Comparison of ENCODE assay signal across 21 mouse cellular contexts in the genomic region with DNA sequence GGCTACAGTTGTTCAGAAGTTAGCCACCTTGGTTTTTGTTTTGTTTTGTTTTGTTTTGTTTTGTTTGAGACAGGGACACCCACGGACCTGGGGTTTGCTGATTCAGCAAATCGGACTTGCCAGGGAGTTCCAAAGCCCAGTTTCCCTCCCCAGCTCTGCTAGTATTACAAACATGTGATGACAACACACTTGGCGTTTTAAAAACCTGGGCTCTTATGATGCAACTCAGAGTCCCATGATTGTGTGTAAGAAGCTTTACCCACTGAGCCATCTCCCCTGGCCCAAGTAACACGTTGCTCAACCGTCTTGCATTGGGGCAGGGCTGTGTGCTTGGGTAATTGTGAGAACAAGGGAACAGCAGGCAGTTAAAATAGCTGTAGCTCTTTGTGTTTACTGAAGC.
DNase-seq lines count a peak whose midpoint lies in the region; ATAC-seq and TF ChIP-seq lines count a peak whose summit lies in the region.
"Had no signal": no experiment of that assay in that cellular context is flagged by ENCODE, and none has a peak within 500 bp of the region (broad histone marks: within the 10 kb centered on the region; RNA-seq: fewer than 3 reads in every experiment).

No protein-coding gene starts in this region.

- no peak overlapping the region for H3K4me3 ChIP-seq in embryonic facial prominence, embryonic 15.5 days (replicated peaks)
- no peak overlapping the region for H3K4me3 ChIP-seq in embryonic facial prominence, embryonic 10.5 days
- H3K4me3 ChIP-seq in ES-E14 (ENCODE audit: insufficient read depth in 1 of 2, low read depth in 1 of 2, low read length in 2 of 2, poor library complexity in 1 of 2, severe bottlenecking in 1 of 2) = no peak overlapping the region
- H3K4me3 ChIP-seq in left cerebral cortex, adult 2 months = no peak overlapping the region
- H3K4me3 ChIP-seq in midbrain, embryonic 14.5 days (replicated peaks; ENCODE audit: low read depth, low read length) = no peak overlapping the region
- H3K4me3 ChIP-seq: heart, embryonic 15.5 days; hindbrain, embryonic 12.5 days; intestine, embryonic 15.5 days; liver, embryonic 13.5 days; myocyte had no signal

- no peaks in the 10 kb centered on the region for H3K27me3 ChIP-seq in embryonic facial prominence, embryonic 15.5 days
- H3K27me3 ChIP-seq in embryonic facial prominence, embryonic 10.5 days (replicated peaks; ENCODE audit: low read depth, poor library complexity, severe bottlenecking) = no peaks in the 10 kb centered on the region
- no peaks in the 10 kb centered on the region for H3K27me3 ChIP-seq in midbrain, embryonic 14.5 days (ENCODE audit: control insufficient read depth, insufficient read depth, low read length)
- H3K27me3 ChIP-seq: heart, embryonic 15.5 days; hindbrain, embryonic 12.5 days; intestine, embryonic 15.5 days; liver, embryonic 13.5 days had no signal

- H3K4me1 ChIP-seq in embryonic facial prominence, embryonic 15.5 days = peaks cover 13% of the 10 kb centered on the region
- no peaks in the 10 kb centered on the region for H3K4me1 ChIP-seq in embryonic facial prominence, embryonic 10.5 days
- H3K4me1 ChIP-seq in ES-E14 (ENCODE audit: control insufficient read depth in 2 of 2, insufficient read depth in 2 of 2, low read length in 2 of 2, poor library complexity in 1 of 2) = peaks cover 4 to 9% of the 10 kb centered on the region in 2 experiments; a peak in 2 of 4 replicates
- no peaks in the 10 kb centered on the region for H3K4me1 ChIP-seq in midbrain, embryonic 14.5 days (ENCODE audit: control insufficient read depth, insufficient read depth, low read length)
- H3K4me1 ChIP-seq: heart, embryonic 15.5 days; hindbrain, embryonic 12.5 days; liver, embryonic 13.5 days had no signal

- H3K36me3 ChIP-seq in embryonic facial prominence, embryonic 15.5 days = no peaks in the 10 kb centered on the region
- H3K36me3 ChIP-seq in embryonic facial prominence, embryonic 10.5 days (replicated peaks) = no peaks in the 10 kb centered on the region
- no peaks in the 10 kb centered on the region for H3K36me3 ChIP-seq in ES-E14 (ENCODE audit: control insufficient read depth, insufficient read depth, low read length, poor library complexity, severe bottlenecking)
- no peaks in the 10 kb centered on the region for H3K36me3 ChIP-seq in midbrain, embryonic 14.5 days (ENCODE audit: control insufficient read depth, insufficient read depth, low read length)
- H3K36me3 ChIP-seq: G1E; heart, embryonic 15.5 days; hindbrain, embryonic 12.5 days; intestine, embryonic 15.5 days; liver, embryonic 13.5 days had no signal

- TF ChIP-seq CTCF in left cerebral cortex, adult 2 months (IDR thresholded peaks at IDR 0.05) = no peak

- WGBS in embryonic facial prominence, embryonic 15.5 days = 69% methylated on average over 5 of the region's 5 CpGs
- 78% methylated on average over 5 of the region's 5 CpGs for WGBS in embryonic facial prominence, embryonic 10.5 days
- 76% methylated on average over 5 of the region's 5 CpGs for WGBS in midbrain, embryonic 14.5 days

- 0 out of 2 replicates have a peak overlapping the region, but pooled peaks have one; percentile 55 for H3K27ac ChIP-seq in embryonic facial prominence, embryonic 15.5 days (replicated peaks)
- H3K27ac ChIP-seq in embryonic facial prominence, embryonic 10.5 days (replicated peaks) = no peak overlapping the region
- no peak overlapping the region for H3K27ac ChIP-seq in ES-E14 (ENCODE audit: insufficient read depth, low read depth, low read length, poor library complexity, severe bottlenecking)
- no peak overlapping the region for H3K27ac ChIP-seq in left cerebral cortex, adult 2 months
- no peak overlapping the region for H3K27ac ChIP-seq in midbrain, embryonic 14.5 days (replicated peaks; ENCODE audit: low read depth, low read length)
- H3K27ac ChIP-seq: heart, embryonic 15.5 days; hindbrain, embryonic 12.5 days; intestine, embryonic 15.5 days; liver, embryonic 13.5 days had no signal

- intact Hi-C loops in left cerebral cortex, adult 2 months (cut with DNase I) = no loop called here

- no peaks in the 10 kb centered on the region for H3K9me3 ChIP-seq in embryonic facial prominence, embryonic 15.5 days (replicated peaks)
- H3K9me3 ChIP-seq in embryonic facial prominence, embryonic 10.5 days = no peaks in the 10 kb centered on the region
- no peaks in the 10 kb centered on the region for H3K9me3 ChIP-seq in ES-E14 (ENCODE audit: control insufficient read depth, insufficient read depth, low read depth, low read length)
- H3K9me3 ChIP-seq in midbrain, embryonic 14.5 days (ENCODE audit: control insufficient read depth, low read length) = no peaks in the 10 kb centered on the region
- H3K9me3 ChIP-seq: heart, embryonic 15.5 days; hindbrain, embryonic 12.5 days; intestine, embryonic 15.5 days; liver, embryonic 13.5 days had no signal

- H3K4me2 ChIP-seq in embryonic facial prominence, embryonic 15.5 days (replicated peaks) = no peak overlapping the region
- H3K4me2 ChIP-seq in midbrain, embryonic 14.5 days (ENCODE audit: low read length) = no peak overlapping the region
- H3K4me2 ChIP-seq: heart, embryonic 15.5 days; hindbrain, embryonic 12.5 days; intestine, embryonic 15.5 days; liver, embryonic 13.5 days had no signal

- ATAC-seq in embryonic facial prominence, embryonic 15.5 days (ENCODE audit: insufficient number of reproducible peaks, low FRiP score, low TSS enrichment, low read depth) = no peak
- ATAC-seq in megakaryocyte progenitor cell, adult 5-6 weeks (replicated peaks; ENCODE audit: poor library complexity) = peak; percentile 89
- no peak for ATAC-seq in midbrain, embryonic 14.5 days (ENCODE audit: low FRiP score, low TSS enrichment)
- ATAC-seq: forebrain, embryonic 16.5 days; intestine, embryonic 15.5 days had no signal

- in situ Hi-C loops in ES-E14 (cut with MboI; ENCODE audit: low sequenced_read_pairs in 2 of 2, unreplicated experiment in 2 of 2) = no loop called here

- DNase-seq in embryonic facial prominence, embryonic 10.5 days (ENCODE audit: low spot score) = no peak
- no peak for DNase-seq in ES-E14 (ENCODE audit: low read depth, low spot score)
- peak; percentile 72 for DNase-seq in gonadal fat pad, adult 2 months (ENCODE audit: low read depth)
- DNase-seq in left cerebral cortex, adult 2 months (ENCODE audit: extremely low spot score in 1 of 2, low spot score in 2 of 2) = no peak
- no peak for DNase-seq in midbrain, embryonic 14.5 days
- no peak for DNase-seq in neural tube, embryonic 10.5 days (ENCODE audit: extremely low spot score, low spot score)
- DNase-seq: cerebellum, postnatal 10 days; gastrocnemius, postnatal 14 days; kidney, postnatal 14 days; layer of hippocampus, adult 9-11 months; liver, embryonic 13.5 days; right cerebral cortex, postnatal 4 days; thymus, postnatal 14 days had no signal

- no peak overlapping the region for H3K9ac ChIP-seq in embryonic facial prominence, embryonic 15.5 days
- no peak overlapping the region for H3K9ac ChIP-seq in ES-E14 (ENCODE audit: insufficient read depth, low read depth, low read length, poor library complexity, severe bottlenecking)
- no peak overlapping the region for H3K9ac ChIP-seq in midbrain, embryonic 14.5 days (replicated peaks; ENCODE audit: low read length)
- H3K9ac ChIP-seq: heart, embryonic 15.5 days; hindbrain, embryonic 12.5 days; intestine, embryonic 15.5 days; liver, embryonic 13.5 days had no signal

TF ChIP-seq in ES-E14, 5 proteins besides CTCF, POLR2A, EP300 and RAD21:
- TF ChIP-seq ZNF384 (IDR thresholded peaks at IDR 0.05; ENCODE audit: low read depth, low read length) (no peak), MAFK (IDR thresholded peaks at IDR 0.05; ENCODE audit: insufficient read depth, low read depth, low read length) (peak; percentile 80), ZC3H11A (IDR thresholded peaks at IDR 0.05; ENCODE audit: borderline replicate concordance, low read depth, low read length) (no peak), CHD2 (IDR thresholded peaks at IDR 0.05; ENCODE audit: low read depth, low read length) (no peak)
